Mouse (Mus musculus) cerebellum, postnatal 14 days (tissue): ENCODE data around the gene Acot2.
A peak's percentile ranks its signal among the peaks of the same experiment; 100 is the strongest.
"Not testable (repeated sequence)": the region's sequence is repeated elsewhere in the genome, so short reads cannot be mapped to it uniquely, and the experiment has no call there.

Source experiments
- DNase-seq, 2 experiments: peaks; one replicate each; pipeline ENCODE4 v3.0.0; 2021; ENCODE audit warnings: mixed read lengths in 2 of 2

Acot2 gene

GRCm38 (mm10) chr12:83998341-83999107 is 10.9 kb downstream of the Acot2 start:
- DNase-seq: peak in 1 of 2 experiments; percentile 26

- DNase-seq: peak in 1 of 2 experiments; percentile 32
These were observed 11.6 kb downstream of the Acot2 start for GRCm38 (mm10) chr12:83999237-83999636.

- DNase-seq: no peak
These were observed 12.8 kb downstream of the Acot2 start for GRCm38 (mm10) chr12:84000418-84000817.

GRCm38 (mm10) chr12:84003866-84004265 is 16.2 kb downstream of the Acot2 start:
- no peak for DNase-seq

- no peak for DNase-seq
These were observed 20.6 kb downstream of the Acot2 start for GRCm38 (mm10) chr12:84008251-84008650.

- no peak for DNase-seq
These were observed 21.1 kb downstream of the Acot2 start for GRCm38 (mm10) chr12:84008729-84009128.

- peak; percentile 65 to 79 for DNase-seq
These were observed 21.7 kb downstream of the Acot2 start, which contains the start of gene Acot1 for GRCm38 (mm10) chr12:84009171-84009965. Gene Acot1, plus strand, starts transcription at chr12:84009490.

- DNase-seq: no peak
These were observed 22.5 kb downstream of the Acot2 start for GRCm38 (mm10) chr12:84010201-84010600.

GRCm38 (mm10) chr12:84011251-84012040 is 23.8 kb downstream of the Acot2 start:
- DNase-seq: peak; percentile 89 to 94

- peak in 1 of 2 experiments; percentile 35 for DNase-seq
These were observed 25.5 kb downstream of the Acot2 start for GRCm38 (mm10) chr12:84013130-84013529.

- no peak for DNase-seq
These were observed 26.0 kb downstream of the Acot2 start for GRCm38 (mm10) chr12:84013701-84014100.

GRCm38 (mm10) chr12:84020528-84020927 is 32.9 kb downstream of the Acot2 start:
- not testable (repeated sequence) for DNase-seq

GRCm38 (mm10) chr12:84022266-84022665 is 34.6 kb downstream of the Acot2 start:
- DNase-seq: not testable (repeated sequence)

- no peak for DNase-seq
These were observed 35.5 kb downstream of the Acot2 start for GRCm38 (mm10) chr12:84023052-84023745.

GRCm38 (mm10) chr12:84025888-84026287 is 38.2 kb downstream of the Acot2 start:
- DNase-seq: no peak

- not testable (repeated sequence) for DNase-seq
These were observed 40.7 kb downstream of the Acot2 start for GRCm38 (mm10) chr12:84028328-84028727.

- DNase-seq: not testable (repeated sequence)
These were observed 41.4 kb downstream of the Acot2 start for GRCm38 (mm10) chr12:84029043-84029442.

GRCm38 (mm10) chr12:84030659-84031332 is 43.1 kb downstream of the Acot2 start:
- DNase-seq: peak; percentile 88 to 90

- DNase-seq: no peak
These were observed 45.2 kb downstream of the Acot2 start for GRCm38 (mm10) chr12:84032854-84033253.

- DNase-seq: not testable (repeated sequence)
These were observed 45.6 kb downstream of the Acot2 start for GRCm38 (mm10) chr12:84033302-84033701.

GRCm38 (mm10) chr12:84034108-84034507 is 46.4 kb downstream of the Acot2 start:
- no peak for DNase-seq

- peak; percentile 32 to 42 for DNase-seq
These were observed 50.6 kb downstream of the Acot2 start, which contains the start of gene Acot4 for GRCm38 (mm10) chr12:84038241-84038640. Gene Acot4, plus strand, starts transcription at chr12:84038379.
